ENCODE assay signal across 9 mouse cellular contexts in the genomic region with DNA sequence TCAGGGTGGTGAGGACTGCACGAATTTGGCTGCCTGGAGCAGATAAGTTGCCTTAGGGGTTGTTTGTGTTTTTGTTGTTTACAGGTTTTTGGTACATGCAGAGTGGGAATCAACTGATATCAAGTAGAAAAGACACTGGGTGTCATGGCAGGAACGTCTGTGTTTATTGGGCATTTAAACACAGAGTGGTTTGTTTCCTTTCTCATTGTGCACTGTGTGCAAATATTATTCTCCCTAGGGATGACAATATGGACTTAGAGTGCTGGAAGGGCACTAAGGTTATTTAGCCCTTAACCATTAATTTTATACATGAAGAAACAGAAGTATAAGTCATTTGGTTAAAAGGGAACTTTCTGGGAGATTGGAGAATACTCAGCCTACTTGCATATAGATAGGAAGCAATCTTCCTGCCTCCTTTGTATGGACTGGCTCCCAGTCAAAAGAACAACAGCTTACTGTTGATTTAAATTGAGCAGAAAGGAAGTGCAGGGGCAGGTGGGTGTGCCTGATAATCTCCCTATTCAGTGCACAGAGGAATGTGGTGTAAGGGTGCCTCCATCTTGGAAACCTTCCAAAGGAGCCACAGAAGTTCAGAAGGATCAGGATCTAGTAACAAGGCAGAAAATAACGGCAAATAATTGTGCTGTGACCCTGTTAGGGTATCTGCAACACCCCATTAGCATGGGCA.
DNase-seq lines count a peak whose midpoint lies in the region; ATAC-seq and TF ChIP-seq lines count a peak whose summit lies in the region.
"Had no signal": no experiment of that assay in that cellular context is flagged by ENCODE, and none has a peak within 500 bp of the region (broad histone marks: within the 10 kb centered on the region; RNA-seq: fewer than 3 reads in every experiment).

No protein-coding gene starts in this region.

- no peaks in the 10 kb centered on the region for H3K9me3 ChIP-seq in liver, postnatal 0 days (ENCODE audit: low read length)
- H3K9me3 ChIP-seq in liver, embryonic 12.5 days (replicated peaks), result no peaks in the 10 kb centered on the region
- H3K9me3 ChIP-seq in heart, embryonic 11.5 days (replicated peaks; ENCODE audit: control insufficient read depth, low read length), result no peaks in the 10 kb centered on the region
- H3K9me3 ChIP-seq in hindbrain, embryonic 12.5 days (replicated peaks), result no peaks in the 10 kb centered on the region
- H3K9me3 ChIP-seq in midbrain, embryonic 11.5 days (ENCODE audit: control insufficient read depth, low read length), result no peaks in the 10 kb centered on the region
- H3K9me3 ChIP-seq: limb, embryonic 15.5 days; midbrain, embryonic 13.5 days had no signal

- no peak overlapping the region for H3K4me2 ChIP-seq in liver, postnatal 0 days (ENCODE audit: low read depth, low read length)
- H3K4me2 ChIP-seq in liver, embryonic 12.5 days, result no peak overlapping the region
- H3K4me2 ChIP-seq in heart, embryonic 11.5 days, result no peak overlapping the region
- no peak overlapping the region for H3K4me2 ChIP-seq in hindbrain, embryonic 12.5 days (replicated peaks)
- no peak overlapping the region for H3K4me2 ChIP-seq in midbrain, embryonic 11.5 days
- H3K4me2 ChIP-seq: limb, embryonic 15.5 days; midbrain, embryonic 13.5 days had no signal

- no peak for TF ChIP-seq EP300 in liver, postnatal 0 days (IDR thresholded peaks at IDR 0.05; ENCODE audit: low read depth)

- WGBS in liver, postnatal 0 days (ENCODE audit: insufficient replicate concordance), result 35% methylated on average over 3 of the region's 3 CpGs
- 37% methylated on average over 3 of the region's 3 CpGs for WGBS in liver, embryonic 12.5 days (ENCODE audit: insufficient replicate concordance)
- 49% methylated on average over 3 of the region's 3 CpGs for WGBS in heart, embryonic 11.5 days (ENCODE audit: insufficient replicate concordance)
- 28% methylated on average over 3 of the region's 3 CpGs for WGBS in lung, adult 2 months
- WGBS in hindbrain, embryonic 12.5 days, result 76% methylated on average over 3 of the region's 3 CpGs
- 70% methylated on average over 3 of the region's 3 CpGs for WGBS in midbrain, embryonic 11.5 days

- ATAC-seq in liver, postnatal 0 days, result 0 out of 2 replicates have a peak, but pooled peaks have one; percentile 41
- ATAC-seq in liver, embryonic 12.5 days, result no peak
- ATAC-seq in heart, embryonic 11.5 days (replicated peaks; ENCODE audit: insufficient number of reproducible peaks, low FRiP score, low TSS enrichment), result peak; percentile 61
- no peak for ATAC-seq in hindbrain, embryonic 12.5 days (ENCODE audit: low FRiP score)
- no peak for ATAC-seq in midbrain, embryonic 11.5 days (ENCODE audit: low FRiP score)
- ATAC-seq: midbrain, embryonic 13.5 days had no signal

- H3K4me1 ChIP-seq in liver, postnatal 0 days (ENCODE audit: insufficient read depth), result no peaks in the 10 kb centered on the region
- no peaks in the 10 kb centered on the region for H3K4me1 ChIP-seq in liver, embryonic 12.5 days
- no peaks in the 10 kb centered on the region for H3K4me1 ChIP-seq in heart, embryonic 11.5 days (ENCODE audit: control insufficient read depth, insufficient read depth, low read length)
- peaks cover 8% of the 10 kb centered on the region for H3K4me1 ChIP-seq in lung, adult 2 months (ENCODE audit: control insufficient read depth, insufficient read depth, low read length)
- H3K4me1 ChIP-seq in hindbrain, embryonic 12.5 days, result no peaks in the 10 kb centered on the region
- H3K4me1 ChIP-seq in midbrain, embryonic 11.5 days (ENCODE audit: control insufficient read depth, insufficient read depth, low read length), result no peaks in the 10 kb centered on the region
- H3K4me1 ChIP-seq: limb, embryonic 15.5 days; midbrain, embryonic 13.5 days had no signal

- no peaks in the 10 kb centered on the region for H3K36me3 ChIP-seq in liver, postnatal 0 days (replicated peaks; ENCODE audit: insufficient read depth, low read length)
- H3K36me3 ChIP-seq in liver, embryonic 12.5 days, result no peaks in the 10 kb centered on the region
- no peaks in the 10 kb centered on the region for H3K36me3 ChIP-seq in heart, embryonic 11.5 days (ENCODE audit: control insufficient read depth, insufficient read depth, low read length)
- no peaks in the 10 kb centered on the region for H3K36me3 ChIP-seq in hindbrain, embryonic 12.5 days
- H3K36me3 ChIP-seq in midbrain, embryonic 11.5 days (ENCODE audit: control insufficient read depth, insufficient read depth, low read length), result no peaks in the 10 kb centered on the region
- H3K36me3 ChIP-seq: limb, embryonic 15.5 days; midbrain, embryonic 13.5 days had no signal

- H3K27ac ChIP-seq in liver, postnatal 0 days (ENCODE audit: low read depth), result no peak overlapping the region
- no peak overlapping the region for H3K27ac ChIP-seq in liver, embryonic 12.5 days
- H3K27ac ChIP-seq in heart, embryonic 11.5 days (ENCODE audit: low read depth, low read length), result peak overlapping the region; percentile 47
- no peak overlapping the region for H3K27ac ChIP-seq in hindbrain, embryonic 12.5 days
- no peak overlapping the region for H3K27ac ChIP-seq in midbrain, embryonic 11.5 days (ENCODE audit: low read depth, low read length)
- H3K27ac ChIP-seq: limb, embryonic 15.5 days; midbrain, embryonic 13.5 days had no signal

- TF ChIP-seq CTCF in liver, postnatal 0 days (IDR thresholded peaks at IDR 0.05; ENCODE audit: low read depth), result no peak
- TF ChIP-seq CTCF in lung, adult 2 months (IDR thresholded peaks at IDR 0.05; ENCODE audit: insufficient read depth, low read length), result no peak

- DNase-seq in liver, postnatal 0 days, result no peak
- DNase-seq in lung, adult 2 months, result peak; percentile 17
- no peak for DNase-seq in thymus, adult 18-20 months
- DNase-seq in midbrain, embryonic 11.5 days (ENCODE audit: low spot score, missing footprints), result no peak

- H3K9ac ChIP-seq in liver, postnatal 0 days (replicated peaks), result no peak overlapping the region
- no peak overlapping the region for H3K9ac ChIP-seq in liver, embryonic 12.5 days
- no peak overlapping the region for H3K9ac ChIP-seq in heart, embryonic 11.5 days (ENCODE audit: low read depth, low read length)
- H3K9ac ChIP-seq in hindbrain, embryonic 12.5 days, result no peak overlapping the region
- H3K9ac ChIP-seq in midbrain, embryonic 11.5 days (ENCODE audit: low read length), result no peak overlapping the region
- H3K9ac ChIP-seq: limb, embryonic 15.5 days; midbrain, embryonic 13.5 days had no signal

- no peak for TF ChIP-seq POLR2A in lung, adult 2 months (IDR thresholded peaks at IDR 0.05; ENCODE audit: borderline replicate concordance, extremely low read depth, low read depth, low read length)

- no peak overlapping the region for H3K4me3 ChIP-seq in liver, postnatal 0 days (ENCODE audit: low read depth, low read length)
- no peak overlapping the region for H3K4me3 ChIP-seq in liver, embryonic 12.5 days
- no peak overlapping the region for H3K4me3 ChIP-seq in heart, embryonic 11.5 days (ENCODE audit: low read depth, low read length)
- no peak overlapping the region for H3K4me3 ChIP-seq in lung, adult 2 months (replicated peaks; ENCODE audit: extremely low read depth, low read depth, low read length)
- H3K4me3 ChIP-seq in hindbrain, embryonic 12.5 days, result no peak overlapping the region
- no peak overlapping the region for H3K4me3 ChIP-seq in midbrain, embryonic 11.5 days (ENCODE audit: low read depth, low read length)
- H3K4me3 ChIP-seq: limb, embryonic 15.5 days; midbrain, embryonic 13.5 days had no signal

- H3K27me3 ChIP-seq in liver, postnatal 0 days (ENCODE audit: insufficient read depth, low read length), result no peaks in the 10 kb centered on the region
- H3K27me3 ChIP-seq in liver, embryonic 12.5 days (replicated peaks), result no peaks in the 10 kb centered on the region
- no peaks in the 10 kb centered on the region for H3K27me3 ChIP-seq in heart, embryonic 11.5 days (ENCODE audit: control insufficient read depth, insufficient read depth, low read length)
- H3K27me3 ChIP-seq in hindbrain, embryonic 12.5 days, result no peaks in the 10 kb centered on the region
- H3K27me3 ChIP-seq in midbrain, embryonic 11.5 days (ENCODE audit: control insufficient read depth, insufficient read depth, low read length), result no peaks in the 10 kb centered on the region
- H3K27me3 ChIP-seq: limb, embryonic 15.5 days; midbrain, embryonic 13.5 days had no signal

Comparison
In these comparisons a context has a peak if more than half of its experiments do, and no peak if none do; other contexts are left out.
1. ATAC-seq: peak in liver, postnatal 0 days (single experiment) and heart, embryonic 11.5 days (single experiment); none in liver, embryonic 12.5 days (single experiment), hindbrain, embryonic 12.5 days (single experiment) and midbrain, embryonic 11.5 days (single experiment).